Mouse (Mus musculus) thymus, adult 2 months (tissue): Measurements from ENCODE around the gene Gstt4.

Experiments
- CTCF ChIP-seq: fragments of 200-500 bp; IDR thresholded peaks from 2 replicates; pipeline ENCODE4 v1.5.1; 2012; ENCODE audit warnings: mild to moderate bottlenecking, control low read depth, low read length, moderate library complexity, borderline replicate concordance; ENCODE audit not compliant: control insufficient read depth, poor library complexity, insufficient read depth; ENCODE audit errors: extremely low read depth
- POLR2A ChIP-seq: fragments of 200-500 bp; IDR thresholded peaks from 2 replicates; pipeline ENCODE4 v1.6.1; 2012; ENCODE audit warnings: mild to moderate bottlenecking, low read length, control low read depth, moderate library complexity; ENCODE audit not compliant: control insufficient read depth, poor library complexity, insufficient read depth; ENCODE audit errors: extremely low read depth

- TF ChIP-seq POLR2A (no peak), CTCF (no peak)
Measured at GRCm38 (mm10) chr10:75854791-75855190, 32.4 kb upstream of the Gstt4 start.
